Mouse (Mus musculus) limb, embryonic 13.5 days (tissue): ENCODE measurements at regions not wholly inside any gene's neighbourhood (a gene's known extent, or its start where the extent isn't known, plus 50 kb on each side); places are given as distances from the start of the nearest gene placed in this dataset.

Experiments used
- ATAC-seq: fragments of 200-750 bp; cut with Nextera tagmentation; 2 replicates; pipeline ENCODE4 v1.8.0; 2017; ENCODE audit warnings: low read depth, moderate number of reproducible peaks, moderate TSS enrichment; ENCODE audit not compliant: low FRiP score
- H3K27ac ChIP-seq: fragments of 300-500 bp; sonication (generic); 2 replicates; pipeline ENCODE4 v1.5.1; 2015; ENCODE audit warnings: inconsistent platforms, mild to moderate bottlenecking, moderate library complexity
- H3K27me3 ChIP-seq: fragments of 300-500 bp; sonication (generic); 2 replicates; pipeline ENCODE4 v1.6.1; 2015; ENCODE audit warnings: mild to moderate bottlenecking, inconsistent platforms
- H3K36me3 ChIP-seq: fragments of 300-500 bp; sonication (generic); 2 replicates; pipeline ENCODE4 v1.6.1; 2015; ENCODE audit warnings: inconsistent platforms, mild to moderate bottlenecking, moderate library complexity
- H3K4me1 ChIP-seq: fragments of 300-500 bp; sonication (generic); 2 replicates; pipeline ENCODE4 v1.6.1; 2015; ENCODE audit warnings: inconsistent platforms
- H3K4me2 ChIP-seq: fragments of 300-500 bp; sonication (generic); replicated peaks from 2 replicates; pipeline ENCODE4 v1.6.1; 2015; ENCODE audit warnings: inconsistent platforms, mild to moderate bottlenecking, moderate library complexity
- H3K4me3 ChIP-seq: fragments of 300-500 bp; sonication (generic); 2 replicates; pipeline ENCODE4 v1.5.1; 2015; ENCODE audit warnings: moderate library complexity, mild to moderate bottlenecking, inconsistent platforms
- H3K9ac ChIP-seq: fragments of 300-500 bp; sonication (generic); 2 replicates; pipeline ENCODE4 v1.6.1; 2015; ENCODE audit warnings: mild to moderate bottlenecking, inconsistent platforms
- H3K9me3 ChIP-seq: fragments of 300-500 bp; sonication (generic); 2 replicates; pipeline ENCODE4 v1.6.1; 2016; ENCODE audit warnings: inconsistent platforms
- WGBS: fragments of 180-500 bp; shearing (Covaris S2); methylation state at CpG from one replicate; pipeline ENCODE4 v1.1.7; 2015; 5-methylcytosine and 5-hydroxymethylcytosine counted together

DNA sequence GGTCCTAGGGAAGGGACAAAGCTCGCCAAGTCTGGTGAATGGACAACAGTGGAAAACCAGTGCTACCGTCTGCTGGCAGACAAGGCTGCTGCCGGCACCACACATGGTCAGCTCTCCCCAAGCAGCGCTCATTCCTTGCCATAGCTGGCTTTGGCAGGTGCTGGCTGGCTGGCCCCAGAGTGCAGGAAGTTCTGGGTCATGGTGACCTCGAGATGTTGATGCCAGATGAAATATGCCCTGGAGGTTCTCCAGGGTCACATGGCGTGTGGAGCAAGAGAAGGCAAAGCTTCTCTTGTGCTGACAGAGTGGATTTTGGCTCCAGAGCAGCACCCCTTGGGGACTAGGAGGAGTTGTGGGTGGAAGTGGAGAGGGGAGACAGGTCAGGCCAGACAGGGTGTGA, 66.1 kb upstream of the Tprg start:
- Histone ChIP-seq H3K9ac (no peak overlapping the region), H3K4me3 (no peak overlapping the region), H3K4me1 (no peaks in the 10 kb centered on the region), H3K9me3 (no peaks in the 10 kb centered on the region), H3K27ac (no peak overlapping the region), H3K36me3 (no peaks in the 10 kb centered on the region), H3K27me3 (no peaks in the 10 kb centered on the region), H3K4me2 (no peak overlapping the region)
- WGBS = 82% methylated on average over 6 of the region's 6 CpGs
- ATAC-seq = no peak

DNA sequence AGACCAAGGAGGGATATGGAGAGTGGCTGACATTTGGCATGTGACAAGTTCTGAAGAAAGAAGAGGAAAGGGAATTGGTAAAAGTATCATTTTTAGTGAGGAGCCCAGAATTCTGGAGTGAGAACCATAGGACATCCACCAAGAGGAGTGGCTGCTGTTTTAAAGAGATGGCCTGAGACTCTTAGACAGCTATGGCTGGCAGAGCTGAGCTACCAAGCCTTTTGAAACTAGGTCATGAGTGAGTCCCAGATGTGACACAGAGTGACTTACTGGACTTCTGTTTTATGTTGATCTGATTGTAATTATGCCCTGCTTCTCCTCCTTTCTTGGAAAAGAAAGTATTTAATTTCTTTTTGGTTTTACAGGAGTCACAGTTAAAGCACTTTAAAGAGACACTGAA, 61.8 kb upstream of the Tprg start:
- no peak overlapping the region for H3K4me2 ChIP-seq
- H3K9me3 ChIP-seq = no peaks in the 10 kb centered on the region
- H3K36me3 ChIP-seq = no peaks in the 10 kb centered on the region
- no peak overlapping the region for H3K4me3 ChIP-seq
- no peak for ATAC-seq
- H3K27me3 ChIP-seq = no peaks in the 10 kb centered on the region
- H3K27ac ChIP-seq = no peak overlapping the region
- H3K9ac ChIP-seq = no peak overlapping the region
- no peaks in the 10 kb centered on the region for H3K4me1 ChIP-seq
